Mouse (Mus musculus) limb, embryonic 14.5 days (tissue): Measurements from ENCODE around the gene Ggcx. TPM values are rescaled to one million over a fixed set of nuclear protein-coding genes. Genes with fewer than 3 reads are reported as not detected.
"Not testable (repeated sequence)": the region's sequence is repeated elsewhere in the genome, so short reads cannot be mapped to it uniquely, and the experiment has no call there.

Experiments used
- ATAC-seq: fragments of 200-750 bp; cut with Nextera tagmentation; 2 replicates; pipeline ENCODE4 v1.8.0; 2017; ENCODE audit warnings: low read depth, moderate number of reproducible peaks, moderate TSS enrichment; ENCODE audit not compliant: low FRiP score
- DNase-seq: peaks from one replicate; pipeline ENCODE4 v3.0.0-alpha.2; 2015; ENCODE audit warnings: low spot score
- H3K27ac ChIP-seq: fragments of 300-500 bp; sonication (generic); replicated peaks from 2 replicates; pipeline ENCODE4 v1.5.1; 2014; ENCODE audit warnings: low read depth, mild to moderate bottlenecking, low read length, moderate library complexity, mixed read lengths
- H3K27me3 ChIP-seq: fragments of 300-500 bp; sonication (generic); 2 replicates; pipeline ENCODE4 v1.6.1; 2014; ENCODE audit warnings: low read length, mixed read lengths; ENCODE audit not compliant: control insufficient read depth, insufficient read depth
- H3K36me3 ChIP-seq: fragments of 300-500 bp; sonication (generic); 2 replicates; pipeline ENCODE4 v1.6.1; 2014; ENCODE audit warnings: mild to moderate bottlenecking, low read length, moderate library complexity, mixed read lengths; ENCODE audit not compliant: control insufficient read depth, insufficient read depth
- H3K4me1 ChIP-seq: fragments of 300-500 bp; sonication (generic); 2 replicates; pipeline ENCODE4 v1.6.1; 2014; ENCODE audit warnings: antibody characterized with exemption, low read length, mixed read lengths; ENCODE audit not compliant: control insufficient read depth, insufficient read depth
- H3K4me2 ChIP-seq: fragments of 300-500 bp; sonication (generic); replicated peaks from 2 replicates; pipeline ENCODE4 v1.6.1; 2014; ENCODE audit warnings: low read depth, mild to moderate bottlenecking, low read length, moderate library complexity; ENCODE audit not compliant: severe bottlenecking
- H3K4me3 ChIP-seq: fragments of 300-500 bp; sonication (generic); replicated peaks from 2 replicates; pipeline ENCODE4 v1.5.1; 2014; ENCODE audit warnings: low read length
- H3K9ac ChIP-seq: fragments of 300-500 bp; sonication (generic); 2 replicates; pipeline ENCODE4 v1.6.1; 2014; ENCODE audit warnings: mild to moderate bottlenecking, low read depth, low read length, moderate library complexity; ENCODE audit not compliant: severe bottlenecking
- H3K9me3 ChIP-seq: fragments of 300-500 bp; sonication (generic); 2 replicates; pipeline ENCODE4 v1.6.1; 2016; ENCODE audit warnings: low read length; ENCODE audit not compliant: control insufficient read depth
- POLR2A ChIP-seq: fragments of 200-500 bp; IDR thresholded peaks from 2 replicates; pipeline ENCODE4 v1.8.0; 2012; ENCODE audit warnings: inconsistent platforms, mild to moderate bottlenecking, moderate library complexity, borderline replicate concordance; ENCODE audit not compliant: insufficient read depth, insufficient read length; ENCODE audit errors: extremely low read depth
- WGBS: fragments of 180-500 bp; shearing (Covaris S2); extraction: QIAGEN DNeasy Blood & Tissue Kit; methylation state at CpG from one replicate; pipeline ENCODE4 v1.1.7; 2014; 5-methylcytosine and 5-hydroxymethylcytosine counted together
- polyA plus RNA-seq, 2 experiments: library from polyadenylated mRNA; depleted of rRNA in 1 of 2; stranded (reverse) in 1 of 2; unstranded in 1 of 2; fragments of >200 nt; fragmentation: Nextera tagmentation in 1 of 2; extraction: Ambion mirVana in 1 of 2; gene quantifications; 2 replicates each; pipeline versions ENCODE4 v1.2.1 to v1.2.3; 2012 to 2014

The Ggcx gene
- polyA plus RNA-seq, 2 experiments, result 15.3 to 44.9 TPM

DNA sequence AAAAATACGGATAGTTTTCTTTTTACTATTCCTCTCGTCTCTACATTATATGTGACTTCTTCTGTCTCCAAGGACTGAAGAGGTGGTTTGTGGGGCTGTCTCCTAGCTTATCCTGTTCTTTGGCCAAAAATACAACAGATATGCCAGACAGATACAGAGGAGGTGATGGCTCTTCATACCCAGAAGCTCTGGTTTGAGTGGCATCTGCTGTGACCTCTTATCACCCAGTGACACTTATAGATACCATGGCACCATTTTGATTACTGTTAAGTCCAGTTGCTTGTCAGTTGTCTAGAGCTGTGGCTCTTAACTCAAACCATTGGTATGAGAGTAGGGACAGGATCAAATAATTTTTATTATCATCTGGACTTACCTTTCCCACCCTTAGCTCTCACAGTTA lies 33.4 kb downstream of the Ggcx start:
- TF ChIP-seq POLR2A, result no peak
- H3K4me2 ChIP-seq, result no peak overlapping the region
- WGBS, result 79% methylated on average over 2 of the region's 2 CpGs
- no peak for ATAC-seq
- no peak overlapping the region for H3K27ac ChIP-seq
- H3K27me3 ChIP-seq, result no peaks in the 10 kb centered on the region
- no peak overlapping the region for H3K9ac ChIP-seq
- peaks cover 5% of the 10 kb centered on the region; the same call in 1 of the 2 replicates for H3K4me1 ChIP-seq
- no peak overlapping the region for H3K4me3 ChIP-seq
- no peak for DNase-seq
- no peaks in the 10 kb centered on the region for H3K9me3 ChIP-seq
- H3K36me3 ChIP-seq, result no peaks in the 10 kb centered on the region

DNA sequence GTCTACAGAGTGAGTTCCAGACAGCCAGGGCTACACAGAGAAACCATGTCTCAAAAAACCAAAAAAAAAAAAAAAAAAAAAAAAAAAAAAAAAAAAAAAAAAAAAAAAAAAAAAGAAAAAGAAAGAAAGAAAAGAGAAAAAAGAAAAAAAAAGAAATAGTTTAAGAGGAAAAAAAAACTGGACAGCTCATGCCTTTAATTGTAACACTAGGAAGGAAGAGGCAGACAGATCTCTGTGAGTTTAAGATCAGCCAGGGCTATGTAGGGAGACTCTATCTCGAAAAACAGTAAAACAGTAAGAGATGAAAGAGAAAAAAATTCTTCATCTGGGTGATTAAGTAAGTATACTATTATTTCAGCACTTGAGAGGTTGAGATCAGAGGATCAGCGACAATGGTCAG lies 37.7 kb downstream of the Ggcx start:
- not testable (repeated sequence) for H3K27ac ChIP-seq, H3K27me3 ChIP-seq, H3K9me3 ChIP-seq, DNase-seq, H3K4me3 ChIP-seq, ATAC-seq, H3K36me3 ChIP-seq, H3K4me2 ChIP-seq, H3K9ac ChIP-seq
- WGBS, result 70% methylated on average over 2 of the region's 2 CpGs
- H3K4me1 ChIP-seq, result peaks cover 13% of the 10 kb centered on the region

DNA sequence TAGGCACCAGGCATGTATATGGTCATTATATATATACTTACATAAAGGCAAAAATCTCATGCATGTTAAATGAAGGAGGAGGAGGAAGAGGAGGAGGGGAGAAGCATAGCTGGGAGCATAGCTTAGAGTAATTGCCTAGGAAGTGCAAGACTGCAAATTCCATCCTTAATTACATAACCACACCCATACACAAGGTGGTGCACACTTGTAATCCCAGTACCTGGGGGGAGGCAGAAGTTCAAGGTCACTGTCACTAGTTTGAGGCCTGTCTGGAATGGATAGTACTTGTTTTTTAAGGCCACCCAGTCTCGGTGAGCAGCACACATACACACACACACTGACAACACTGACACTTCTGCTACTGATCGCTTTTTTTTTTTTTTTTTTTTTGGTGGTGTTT lies 38.2 kb downstream of the Ggcx start:
- WGBS, result 89% methylated on average over 2 of the region's 2 CpGs
- ATAC-seq, result no peak
- no peak for TF ChIP-seq POLR2A
- no peaks in the 10 kb centered on the region for H3K27me3 ChIP-seq
- DNase-seq, result no peak
- no peaks in the 10 kb centered on the region for H3K9me3 ChIP-seq
- H3K27ac ChIP-seq, result no peak overlapping the region
- H3K9ac ChIP-seq, result no peak overlapping the region
- H3K4me1 ChIP-seq, result peaks cover 13% of the 10 kb centered on the region
- H3K4me3 ChIP-seq, result no peak overlapping the region
- H3K36me3 ChIP-seq, result no peaks in the 10 kb centered on the region
- H3K4me2 ChIP-seq, result no peak overlapping the region

DNA sequence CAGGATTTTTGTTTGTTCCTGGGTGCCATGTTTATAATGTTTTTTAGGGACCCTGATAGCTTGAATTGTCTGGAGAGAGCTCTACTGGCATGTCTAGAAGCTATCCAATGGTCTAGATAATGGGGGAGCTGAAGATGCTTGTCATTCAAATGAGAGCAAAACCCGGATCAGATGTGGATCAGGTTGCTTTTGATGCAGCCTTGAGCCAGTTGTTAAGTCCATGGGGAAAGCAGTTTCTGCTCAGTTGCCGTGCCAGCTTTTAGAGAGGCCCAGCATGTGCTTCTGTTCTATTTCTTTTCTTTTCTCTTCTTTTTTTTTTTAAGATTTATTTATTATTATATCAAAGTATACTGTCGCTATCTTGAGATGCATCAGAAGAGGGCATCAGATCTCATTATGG lies 39.5 kb downstream of the Ggcx start:
- WGBS, result 78% methylated on average over 3 of the region's 3 CpGs
- DNase-seq, result no peak
- no peak for TF ChIP-seq POLR2A

DNA sequence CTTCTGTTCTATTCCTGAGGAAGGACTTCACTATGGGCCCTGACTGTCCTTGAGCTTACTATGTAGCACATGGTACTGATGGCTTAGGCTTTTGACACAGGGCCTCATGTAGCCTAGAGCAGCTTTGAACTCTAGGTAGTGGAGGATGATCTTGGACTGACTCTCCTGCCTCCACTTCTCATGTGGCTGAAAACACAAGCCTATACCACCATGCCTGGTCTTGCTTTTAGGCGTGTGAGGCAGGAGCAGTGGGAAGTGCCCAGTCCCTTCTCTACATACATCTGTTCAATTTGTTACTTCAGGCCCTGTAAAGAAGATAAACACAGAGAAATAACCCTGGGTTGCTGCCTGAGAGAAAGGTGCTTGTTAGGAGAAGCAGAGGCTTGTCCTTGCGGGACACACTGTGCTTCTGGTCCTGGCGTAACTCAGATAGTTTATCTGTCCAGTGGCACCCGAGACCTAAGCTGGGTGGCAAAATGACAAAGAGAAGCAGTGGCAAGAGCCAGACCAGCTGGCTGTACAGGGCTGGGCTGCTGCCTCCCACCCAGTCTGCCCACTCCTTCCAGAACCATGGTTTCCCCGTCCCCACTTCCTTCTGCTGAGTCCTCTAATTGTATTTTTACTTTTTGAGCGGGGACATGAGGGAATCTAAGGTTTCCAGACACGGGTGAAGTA lies 40.1 kb downstream of the Ggcx start:
- H3K4me2 ChIP-seq, result no peak overlapping the region
- H3K9ac ChIP-seq, result no peak overlapping the region
- H3K36me3 ChIP-seq, result no peaks in the 10 kb centered on the region
- ATAC-seq, result no peak
- no peaks in the 10 kb centered on the region for H3K27me3 ChIP-seq
- no peak for TF ChIP-seq POLR2A
- H3K27ac ChIP-seq, result peak overlapping the region; percentile 58; the same call in 1 of the 2 replicates
- peaks cover 18% of the 10 kb centered on the region for H3K4me1 ChIP-seq
- no peak overlapping the region for H3K4me3 ChIP-seq
- no peak for DNase-seq
- H3K9me3 ChIP-seq, result no peaks in the 10 kb centered on the region
- 61% methylated on average over 7 of the region's 7 CpGs for WGBS

More for the DNA sequence above, 39.5 kb downstream of the Ggcx start:
- H3K4me1 ChIP-seq, result peaks cover 13% of the 10 kb centered on the region
- no peak overlapping the region for H3K9ac ChIP-seq
- H3K27ac ChIP-seq, result no peak overlapping the region
- no peak overlapping the region for H3K4me2 ChIP-seq
- no peaks in the 10 kb centered on the region for H3K9me3 ChIP-seq
- H3K27me3 ChIP-seq, result no peaks in the 10 kb centered on the region
- H3K36me3 ChIP-seq, result no peaks in the 10 kb centered on the region
- no peak overlapping the region for H3K4me3 ChIP-seq
- no peak for ATAC-seq
